Mouse (Mus musculus): ENCODE measurements at regions not wholly inside any gene's neighbourhood (a gene's known extent, or its start where the extent isn't known, plus 50 kb on each side); places are given as distances from the start of the nearest gene placed in this dataset.

GRCm38 (mm10) chr7:39866674-39867428, 349.3 kb downstream of the Zfp619 start:
- TF ChIP-seq CTCF (IDR thresholded peaks at IDR 0.05; ENCODE audit: borderline replicate concordance, extremely low read depth, insufficient read depth, insufficient read length): 0 out of 2 replicates have a peak, but pooled peaks have one; percentile 6
- no peak for TF ChIP-seq POLR2A (IDR thresholded peaks at IDR 0.05; ENCODE audit: borderline replicate concordance, extremely low read depth, insufficient read depth, insufficient read length, poor library complexity, severe bottlenecking)
